Comparison of ENCODE assay signal across 8 mouse cellular contexts in the genomic region with DNA sequence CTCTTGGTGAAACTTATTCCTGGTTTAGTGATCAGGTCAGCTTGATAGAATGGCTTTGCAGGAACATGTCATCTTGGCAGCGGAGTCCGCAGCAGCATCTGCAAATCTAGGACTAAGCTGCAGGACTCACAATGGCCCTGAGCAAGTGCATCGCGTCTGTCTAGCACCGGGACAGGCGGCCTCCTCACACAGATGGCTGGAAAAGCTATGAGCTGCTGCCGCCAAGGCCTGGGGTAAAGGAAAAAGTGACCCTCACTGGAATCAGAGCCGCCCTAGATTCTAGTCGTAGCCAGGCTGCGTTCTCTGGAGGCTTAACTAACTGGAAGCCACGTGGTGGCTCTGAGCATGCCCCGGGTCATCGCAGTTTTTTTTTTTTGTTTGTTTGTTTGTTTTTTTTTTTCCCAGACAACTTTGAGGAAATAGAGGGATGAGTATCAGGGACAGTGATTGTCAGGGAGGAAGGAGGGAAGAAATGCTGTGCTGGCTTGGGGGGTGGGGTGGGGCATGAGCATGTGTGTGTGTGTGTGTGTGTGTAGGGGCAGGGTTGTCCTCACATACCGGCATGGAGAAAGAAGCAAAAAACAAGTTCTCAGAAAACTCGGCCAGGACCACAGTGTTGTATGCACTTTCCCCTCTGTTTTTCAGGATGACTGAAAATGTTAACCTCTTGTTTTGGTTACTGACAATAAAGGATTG. TPM values are rescaled to one million over a fixed set of nuclear protein-coding genes. Genes with fewer than 3 reads are reported as not detected.
DNase-seq lines count a peak whose midpoint lies in the region; ATAC-seq lines count a peak whose summit lies in the region.

No protein-coding gene starts in this region.

- peaks cover 11% of the 10 kb centered on the region for H3K4me1 ChIP-seq in forebrain, embryonic 13.5 days

- H3K9ac ChIP-seq in forebrain, embryonic 13.5 days = no peak overlapping the region

- DNase-seq in ovary, postnatal 36 days (ENCODE audit: low spot score) = peak; percentile 39
- no peak for DNase-seq in ovary, adult 18-20 months (ENCODE audit: low spot score)
- DNase-seq in heart, postnatal 4 days = peak; percentile 39
- no peak for DNase-seq in layer of hippocampus, postnatal 10 days (ENCODE audit: low spot score in 2 of 2)
- DNase-seq in left cerebral cortex, adult 11 months (ENCODE audit: low spot score) = no peak
- no peak for DNase-seq in layer of hippocampus, adult 9-10 months (ENCODE audit: low spot score)

- 26% methylated on average over 15 of the region's 15 CpGs for WGBS in forebrain, embryonic 13.5 days

- no peak overlapping the region for H3K27ac ChIP-seq in forebrain, embryonic 13.5 days

- H3K4me3 ChIP-seq in forebrain, embryonic 13.5 days = no peak overlapping the region

- peak overlapping the region; percentile 38 for H3K4me2 ChIP-seq in forebrain, embryonic 13.5 days

- ATAC-seq in forebrain, embryonic 13.5 days = peak; percentile 71
- 0 out of 2 replicates have a peak, but pooled peaks have one; percentile 26 for ATAC-seq in neutrophil, adult 5-6 weeks (ENCODE audit: extremely low read depth, insufficient number of reproducible peaks, low FRiP score, poor library complexity, severe bottlenecking)

- H3K9me3 ChIP-seq in forebrain, embryonic 13.5 days (replicated peaks) = no peaks in the 10 kb centered on the region

- H3K27me3 ChIP-seq in forebrain, embryonic 13.5 days = no peaks in the 10 kb centered on the region

- H3K36me3 ChIP-seq in forebrain, embryonic 13.5 days (ENCODE audit: poor library complexity, severe bottlenecking) = no peaks in the 10 kb centered on the region

RNA-seq across cellular contexts. Expression of gene Mocs2, which starts 37.7 kb away (rescaled TPM):
- 99.4 and 100 TPM in 2 replicates for polyA plus RNA-seq in forebrain, embryonic 13.5 days (2015; fragmentation: Nextera tagmentation; extraction: Ambion mirVana)
- 10 to 100 TPM; 59.2 to 60.9 TPM for total RNA-seq in heart, postnatal 4 days (2021)
- total RNA-seq in neutrophil, adult 5-6 weeks (2017) = 22.1 and 23.5 TPM in 2 replicates
- total RNA-seq in layer of hippocampus, postnatal 10 days (2021) = 10 to 100 TPM; 86.6 to 97.3 TPM

Comparison
In these comparisons a context has a peak if more than half of its experiments do, and no peak if none do; other contexts are left out.
1. DNase-seq: peak in ovary, postnatal 36 days (single experiment) and heart, postnatal 4 days (single experiment); none in ovary, adult 18-20 months (single experiment), layer of hippocampus, postnatal 10 days (0 of 2), left cerebral cortex, adult 11 months (single experiment) and layer of hippocampus, adult 9-10 months (single experiment).